8 mouse cellular contexts compared by ENCODE assay signal in the genomic region with DNA sequence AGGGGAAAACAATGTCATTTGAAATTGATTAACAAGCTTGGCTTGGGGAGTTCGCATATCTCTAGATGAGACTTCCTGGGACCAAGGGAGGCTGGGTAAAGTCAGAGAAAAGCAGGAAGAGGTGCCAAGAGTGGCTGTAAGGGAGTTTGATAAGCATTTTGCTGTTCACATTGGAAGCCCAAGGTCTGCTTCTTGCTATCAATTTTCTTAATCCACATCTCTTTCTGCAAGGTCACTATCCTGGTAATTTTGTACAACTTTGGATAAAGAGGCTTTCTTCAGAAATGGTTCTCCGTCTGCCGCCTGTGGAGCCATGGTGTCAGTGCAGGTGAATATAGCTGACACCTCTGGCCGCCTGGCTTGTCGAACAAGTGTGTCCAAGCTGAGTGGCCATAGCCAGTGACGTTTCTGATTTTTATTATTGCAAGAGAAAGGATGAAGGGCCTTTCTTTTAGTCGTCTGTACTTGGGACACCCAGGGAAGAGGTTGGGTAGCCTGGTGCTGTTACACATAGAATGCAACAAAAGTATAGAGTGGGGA. TPM values are rescaled to one million over a fixed set of nuclear protein-coding genes. Genes with fewer than 3 reads are reported as not detected.
DNase-seq lines count a peak whose midpoint lies in the region; ATAC-seq and TF ChIP-seq lines count a peak whose summit lies in the region.

No protein-coding gene starts in this region.

- no peaks in the 10 kb centered on the region for H3K9me3 ChIP-seq in heart, embryonic 15.5 days (replicated peaks)
- H3K9me3 ChIP-seq in limb, embryonic 12.5 days, result no peaks in the 10 kb centered on the region
- no peaks in the 10 kb centered on the region for H3K9me3 ChIP-seq in midbrain, embryonic 10.5 days (replicated peaks)
- no peaks in the 10 kb centered on the region for H3K9me3 ChIP-seq in stomach, embryonic 16.5 days (replicated peaks; ENCODE audit: control insufficient read depth, low read length)

- WGBS in thymus, adult 2 months, result 3% methylated on average over 7 of the region's 7 CpGs
- 6% methylated on average over 7 of the region's 7 CpGs for WGBS in heart, embryonic 15.5 days
- 5% methylated on average over 7 of the region's 7 CpGs for WGBS in limb, embryonic 12.5 days
- WGBS in midbrain, embryonic 10.5 days, result 7% methylated on average over 7 of the region's 7 CpGs
- 3% methylated on average over 7 of the region's 7 CpGs for WGBS in stomach, embryonic 16.5 days

- peaks cover 10% of the 10 kb centered on the region for H3K4me1 ChIP-seq in thymus, adult 2 months (replicated peaks; ENCODE audit: control insufficient read depth, insufficient read depth, low read length)
- H3K4me1 ChIP-seq in heart, embryonic 15.5 days (replicated peaks), result peaks cover 38% of the 10 kb centered on the region
- H3K4me1 ChIP-seq in limb, embryonic 12.5 days (replicated peaks), result peaks cover 17% of the 10 kb centered on the region
- H3K4me1 ChIP-seq in midbrain, embryonic 10.5 days, result peaks cover 28% of the 10 kb centered on the region
- H3K4me1 ChIP-seq in stomach, embryonic 16.5 days (ENCODE audit: control insufficient read depth, insufficient read depth, low read length), result peaks cover 15% of the 10 kb centered on the region

- no peak for TF ChIP-seq POLR2A in thymus, adult 2 months (IDR thresholded peaks at IDR 0.05; ENCODE audit: control insufficient read depth, extremely low read depth, insufficient read depth, low read length, poor library complexity)

- H3K36me3 ChIP-seq in thymus, adult 2 months (ENCODE audit: control insufficient read depth, insufficient read depth, low read length), result no peaks in the 10 kb centered on the region; the same call in 1 of the 2 replicates
- peaks cover 2% of the 10 kb centered on the region; the same call in 1 of the 2 replicates for H3K36me3 ChIP-seq in heart, embryonic 15.5 days
- H3K36me3 ChIP-seq in limb, embryonic 12.5 days, result peaks cover 18% of the 10 kb centered on the region
- H3K36me3 ChIP-seq in midbrain, embryonic 10.5 days, result peaks cover 16% of the 10 kb centered on the region
- H3K36me3 ChIP-seq in stomach, embryonic 16.5 days (ENCODE audit: control insufficient read depth, insufficient read depth, low read length), result peaks cover 1% of the 10 kb centered on the region; the same call in 1 of the 2 replicates

- 0 out of 2 replicates have a peak, but pooled peaks have one; percentile 36 for TF ChIP-seq CTCF in thymus, adult 2 months (IDR thresholded peaks at IDR 0.05; ENCODE audit: borderline replicate concordance, control insufficient read depth, extremely low read depth, insufficient read depth, low read length, poor library complexity)

- no peaks in the 10 kb centered on the region for H3K27me3 ChIP-seq in thymus, adult 2 months (ENCODE audit: control insufficient read depth, insufficient read depth, low read length)
- H3K27me3 ChIP-seq in heart, embryonic 15.5 days, result no peaks in the 10 kb centered on the region
- H3K27me3 ChIP-seq in limb, embryonic 12.5 days, result no peaks in the 10 kb centered on the region
- H3K27me3 ChIP-seq in midbrain, embryonic 10.5 days (ENCODE audit: low read depth, poor library complexity, severe bottlenecking), result no peaks in the 10 kb centered on the region
- no peaks in the 10 kb centered on the region for H3K27me3 ChIP-seq in stomach, embryonic 16.5 days (ENCODE audit: control insufficient read depth, insufficient read depth, low read length)

- ATAC-seq in heart, embryonic 15.5 days (replicated peaks; ENCODE audit: insufficient number of reproducible peaks, insufficient read depth, low FRiP score, low read depth), result peak; percentile 34
- ATAC-seq in limb, embryonic 12.5 days (ENCODE audit: insufficient number of reproducible peaks, insufficient read depth, low FRiP score, low TSS enrichment, low read depth), result peak; percentile 74; the same call in 1 of the 2 replicates
- peak; percentile 53 for ATAC-seq in stomach, embryonic 16.5 days (ENCODE audit: insufficient read depth, low FRiP score)

- H3K4me3 ChIP-seq in thymus, adult 2 months (ENCODE audit: control insufficient read depth, insufficient read depth, low read length), result peak overlapping the region; percentile 80
- peak overlapping the region; percentile 93 for H3K4me3 ChIP-seq in heart, embryonic 15.5 days
- peak overlapping the region; percentile 91 for H3K4me3 ChIP-seq in limb, embryonic 12.5 days (replicated peaks)
- H3K4me3 ChIP-seq in midbrain, embryonic 10.5 days, result peak overlapping the region; percentile 85
- H3K4me3 ChIP-seq in stomach, embryonic 16.5 days (replicated peaks; ENCODE audit: low read length), result peak overlapping the region; percentile 70

- DNase-seq in thymus, adult 2 months, result peak; percentile 40
- DNase-seq in thymus, postnatal 36 days, result no peak
- peak; percentile 54 for DNase-seq in c-Kit-positive CD71-positive TER-119-positive erythroid progenitor cells, embryonic 14.5 days (ENCODE audit: low spot score)
- DNase-seq in midbrain, embryonic 10.5 days (ENCODE audit: low spot score), result peak; percentile 60
- DNase-seq in layer of hippocampus, postnatal 10 days (ENCODE audit: low spot score in 2 of 2), result no peak

- H3K27ac ChIP-seq in thymus, adult 2 months (ENCODE audit: control insufficient read depth, insufficient read depth, low read length), result peak overlapping the region; percentile 83
- peak overlapping the region; percentile 96 for H3K27ac ChIP-seq in heart, embryonic 15.5 days
- peak overlapping the region; percentile 94 for H3K27ac ChIP-seq in limb, embryonic 12.5 days
- H3K27ac ChIP-seq in midbrain, embryonic 10.5 days (replicated peaks), result peak overlapping the region; percentile 89
- H3K27ac ChIP-seq in stomach, embryonic 16.5 days (ENCODE audit: low read length), result peak overlapping the region; percentile 97

- H3K4me2 ChIP-seq in heart, embryonic 15.5 days, result peak overlapping the region; percentile 84
- peak overlapping the region; percentile 82 for H3K4me2 ChIP-seq in limb, embryonic 12.5 days
- peak overlapping the region; percentile 87 for H3K4me2 ChIP-seq in stomach, embryonic 16.5 days (ENCODE audit: low read depth, low read length)

- H3K9ac ChIP-seq in heart, embryonic 15.5 days, result peak overlapping the region; percentile 92
- peak overlapping the region; percentile 84 for H3K9ac ChIP-seq in limb, embryonic 12.5 days (replicated peaks)
- H3K9ac ChIP-seq in stomach, embryonic 16.5 days (ENCODE audit: low read length), result peak overlapping the region; percentile 84

RNA-seq across cellular contexts. Expression of gene Ykt6, which starts 0.5 kb away (rescaled TPM):
- 85.8 and 101 TPM in 2 replicates for polyA plus RNA-seq in thymus, adult 2 months (2012; rRNA removed)
- 33.6 and 42.2 TPM in 2 replicates for polyA plus RNA-seq in heart, embryonic 15.5 days (2015; fragmentation: Nextera tagmentation; extraction: Ambion mirVana)
- 52.8 and 57.9 TPM in 2 replicates for polyA plus RNA-seq in limb, embryonic 12.5 days (2016; fragmentation: Nextera tagmentation; extraction: Ambion mirVana)
- 54.5 and 60.4 TPM in 2 replicates for polyA plus RNA-seq in midbrain, embryonic 10.5 days (2016; fragmentation: Nextera tagmentation; extraction: Ambion mirVana)
- polyA plus RNA-seq in stomach, embryonic 16.5 days (2015; fragmentation: Nextera tagmentation; extraction: Ambion mirVana), result 56.2 and 58.1 TPM in 2 replicates
- 100 to 1,000 TPM; 108 TPM for total RNA-seq in layer of hippocampus, postnatal 10 days (2021)

RNA-seq across cellular contexts. Expression of gene Gck, which starts 5.2 kb away (rescaled TPM):
- polyA plus RNA-seq in thymus, adult 2 months (2012; rRNA removed), result 0.58 and 0.68 TPM in 2 replicates
- 0.72 and 2.0 TPM in 2 replicates for polyA plus RNA-seq in heart, embryonic 15.5 days (2015; fragmentation: Nextera tagmentation; extraction: Ambion mirVana)
- polyA plus RNA-seq in limb, embryonic 12.5 days (2016; fragmentation: Nextera tagmentation; extraction: Ambion mirVana), result 0.78 and 0.90 TPM in 2 replicates
- 2.5 and 2.9 TPM in 2 replicates for polyA plus RNA-seq in midbrain, embryonic 10.5 days (2016; fragmentation: Nextera tagmentation; extraction: Ambion mirVana)
- polyA plus RNA-seq in stomach, embryonic 16.5 days (2015; fragmentation: Nextera tagmentation; extraction: Ambion mirVana), result 3.5 and 3.6 TPM in 2 replicates
- 1 to 10 TPM; 3.5 to 3.9 TPM for total RNA-seq in layer of hippocampus, postnatal 10 days (2021)

RNA-seq across cellular contexts. Expression of gene Myl7, which starts 56.5 kb away (rescaled TPM):
- 19.3 and 68.0 TPM in 2 replicates for polyA plus RNA-seq in thymus, adult 2 months (2012; rRNA removed)
- polyA plus RNA-seq in heart, embryonic 15.5 days (2015; fragmentation: Nextera tagmentation; extraction: Ambion mirVana), result 3,544 and 4,168 TPM in 2 replicates
- polyA plus RNA-seq in limb, embryonic 12.5 days (2016; fragmentation: Nextera tagmentation; extraction: Ambion mirVana), result 1.3 and 2.4 TPM in 2 replicates
- 2.5 and 3.7 TPM in 2 replicates for polyA plus RNA-seq in midbrain, embryonic 10.5 days (2016; fragmentation: Nextera tagmentation; extraction: Ambion mirVana)
- polyA plus RNA-seq in stomach, embryonic 16.5 days (2015; fragmentation: Nextera tagmentation; extraction: Ambion mirVana), result 32.4 and 43.0 TPM in 2 replicates
- total RNA-seq in layer of hippocampus, postnatal 10 days (2021), result not detected

Comparison
In these comparisons a context has a peak if more than half of its experiments do, and no peak if none do; other contexts are left out.
1. DNase-seq: peak in thymus, adult 2 months (single experiment), c-Kit-positive CD71-positive TER-119-positive erythroid progenitor cells, embryonic 14.5 days (single experiment) and midbrain, embryonic 10.5 days (single experiment); none in thymus, postnatal 36 days (0 of 2) and layer of hippocampus, postnatal 10 days (0 of 2).
2. RNA of gene Myl7, which starts 56.5 kb away (polyA plus RNA-seq): 3,544 to 4,168 TPM in heart, embryonic 15.5 days; 19.3 to 68.0 TPM in thymus, adult 2 months, 32.4 to 43.0 TPM in stomach, embryonic 16.5 days, 2.5 to 3.7 TPM in midbrain, embryonic 10.5 days and 1.3 to 2.4 TPM in limb, embryonic 12.5 days; every median in the first group is over 10 times any median in the second.
3. Peak in every context shown above with its lines, with median percentiles within 50 percentile points of each other: H3K27ac ChIP-seq, H3K4me3 ChIP-seq, ATAC-seq, H3K4me2 ChIP-seq and H3K9ac ChIP-seq.